ENCODE assay signal across 17 mouse cellular contexts in the genomic region with DNA sequence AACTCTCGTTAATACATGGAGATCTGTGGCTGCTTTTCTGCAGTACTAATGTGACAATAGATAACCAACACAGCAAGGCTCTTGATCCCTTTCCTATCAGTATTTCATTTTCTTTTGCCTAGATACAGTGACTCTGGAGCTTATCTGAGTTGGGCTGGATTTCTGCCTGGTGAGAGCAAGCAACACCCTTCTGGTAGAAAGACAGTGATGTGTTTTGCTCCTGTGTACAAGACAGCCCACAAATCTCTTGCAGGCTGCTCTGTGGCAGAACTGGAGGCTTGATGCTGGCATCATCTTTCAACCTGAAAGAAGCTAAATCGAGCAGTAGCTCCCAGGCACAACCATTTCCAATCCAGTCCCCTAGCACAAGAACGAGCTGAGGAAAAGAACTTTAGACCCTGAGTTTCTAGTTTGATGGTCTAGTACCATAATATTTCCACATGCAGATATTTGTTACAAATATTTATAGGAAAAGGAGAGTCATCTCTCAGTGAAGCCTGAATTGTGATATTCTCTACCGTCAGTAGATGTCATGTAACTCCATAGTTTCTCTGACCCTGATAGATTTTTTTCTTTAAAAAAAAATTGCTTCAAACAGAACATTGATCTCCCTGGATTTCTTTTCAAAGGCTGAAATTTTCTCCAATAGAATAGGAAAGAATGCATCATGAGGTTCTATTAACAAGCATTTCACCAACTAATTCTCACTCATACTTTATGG.
DNase-seq lines count a peak whose midpoint lies in the region; ATAC-seq and TF ChIP-seq lines count a peak whose summit lies in the region.
"Had no signal": no experiment of that assay in that cellular context is flagged by ENCODE, and none has a peak within 500 bp of the region (broad histone marks: within the 10 kb centered on the region; RNA-seq: fewer than 3 reads in every experiment).

No protein-coding gene starts in this region.

- 77% methylated on average over 4 of the region's 4 CpGs for WGBS in hindbrain, postnatal 0 days
- 85% methylated on average over 4 of the region's 4 CpGs for WGBS in hindbrain, embryonic 10.5 days

- no peaks in the 10 kb centered on the region for H3K36me3 ChIP-seq in hindbrain, postnatal 0 days (ENCODE audit: insufficient read depth, low read length)
- H3K36me3 ChIP-seq in hindbrain, embryonic 10.5 days = no peaks in the 10 kb centered on the region
- H3K36me3 ChIP-seq: embryonic facial prominence, embryonic 10.5 days; forebrain, embryonic 12.5 days; limb, embryonic 15.5 days; liver, embryonic 15.5 days; midbrain, embryonic 13.5 days had no signal

- no peaks in the 10 kb centered on the region for H3K9me3 ChIP-seq in hindbrain, postnatal 0 days (ENCODE audit: low read length)
- no peaks in the 10 kb centered on the region for H3K9me3 ChIP-seq in hindbrain, embryonic 10.5 days
- H3K9me3 ChIP-seq: embryonic facial prominence, embryonic 10.5 days; forebrain, embryonic 12.5 days; limb, embryonic 15.5 days; liver, embryonic 15.5 days; midbrain, embryonic 13.5 days had no signal

- no peaks in the 10 kb centered on the region for H3K4me1 ChIP-seq in hindbrain, postnatal 0 days (ENCODE audit: insufficient read depth, low read length)
- no peaks in the 10 kb centered on the region for H3K4me1 ChIP-seq in hindbrain, embryonic 10.5 days (replicated peaks)
- H3K4me1 ChIP-seq: embryonic facial prominence, embryonic 10.5 days; forebrain, embryonic 12.5 days; limb, embryonic 15.5 days; liver, embryonic 15.5 days; midbrain, embryonic 13.5 days had no signal

- H3K27ac ChIP-seq in hindbrain, postnatal 0 days = no peak overlapping the region
- no peak overlapping the region for H3K27ac ChIP-seq in hindbrain, embryonic 10.5 days
- H3K27ac ChIP-seq: embryonic facial prominence, embryonic 10.5 days; forebrain, embryonic 12.5 days; limb, embryonic 15.5 days; liver, embryonic 15.5 days; midbrain, embryonic 13.5 days had no signal

- no peak for ATAC-seq in hindbrain, postnatal 0 days
- no peak for ATAC-seq in activated CD4-positive, CD25-positive, alpha-beta regulatory T cell, adult 4 months
- ATAC-seq: midbrain, embryonic 13.5 days had no signal

- H3K4me3 ChIP-seq in hindbrain, postnatal 0 days (ENCODE audit: low read length) = no peak overlapping the region
- H3K4me3 ChIP-seq in hindbrain, embryonic 10.5 days = no peak overlapping the region
- H3K4me3 ChIP-seq: embryonic facial prominence, embryonic 10.5 days; forebrain, embryonic 12.5 days; limb, embryonic 15.5 days; liver, embryonic 15.5 days; midbrain, embryonic 13.5 days had no signal

- TF ChIP-seq CTCF in hindbrain, postnatal 0 days (IDR thresholded peaks at IDR 0.05; ENCODE audit: low read depth) = no peak

- no peaks in the 10 kb centered on the region for H3K27me3 ChIP-seq in hindbrain, postnatal 0 days (ENCODE audit: insufficient read depth, low read length)
- no peaks in the 10 kb centered on the region for H3K27me3 ChIP-seq in hindbrain, embryonic 10.5 days (ENCODE audit: insufficient read depth, poor library complexity, severe bottlenecking)
- H3K27me3 ChIP-seq: forebrain, embryonic 12.5 days; limb, embryonic 15.5 days; liver, embryonic 15.5 days; midbrain, embryonic 13.5 days had no signal

- no peak overlapping the region for H3K4me2 ChIP-seq in hindbrain, postnatal 0 days (ENCODE audit: low read depth, low read length)
- H3K4me2 ChIP-seq: forebrain, embryonic 12.5 days; limb, embryonic 15.5 days; liver, embryonic 15.5 days; midbrain, embryonic 13.5 days had no signal

- DNase-seq in hindbrain, postnatal 0 days (ENCODE audit: low spot score) = peak; percentile 39
- DNase-seq in hindbrain, embryonic 10.5 days (ENCODE audit: low spot score) = no peak
- peak; percentile 26 for DNase-seq in right cerebral cortex, adult 18-20 months
- DNase-seq in right cerebral cortex, postnatal 14 days = no peak
- DNase-seq in frontal cortex, adult 2 months (ENCODE audit: extremely low spot score in 1 of 2, low spot score in 1 of 2) = peak; percentile 32 to 50
- no peak for DNase-seq in urinary bladder, postnatal 4 days (ENCODE audit: low spot score in 2 of 2)
- DNase-seq: cerebellum, adult 9-10 months; heart, postnatal 36 days; kidney, adult 18-20 months; kidney, postnatal 10 days; thymus, postnatal 14 days had no signal

- H3K9ac ChIP-seq in hindbrain, postnatal 0 days (replicated peaks; ENCODE audit: low read length) = no peak overlapping the region
- H3K9ac ChIP-seq: forebrain, embryonic 12.5 days; limb, embryonic 15.5 days; liver, embryonic 15.5 days; midbrain, embryonic 13.5 days had no signal

Comparison
In these comparisons a context has a peak if more than half of its experiments do, and no peak if none do; other contexts are left out.
1. DNase-seq: peak in hindbrain, postnatal 0 days (single experiment), right cerebral cortex, adult 18-20 months (single experiment) and frontal cortex, adult 2 months (2 of 2); none in hindbrain, embryonic 10.5 days (single experiment), right cerebral cortex, postnatal 14 days (single experiment) and urinary bladder, postnatal 4 days (0 of 2).